Mouse (Mus musculus) heart, embryonic 15.5 days (tissue): ENCODE measurements around the gene Cpt1b. TPM values are rescaled to one million over a fixed set of nuclear protein-coding genes. Genes with fewer than 3 reads are reported as not detected.
A peak's percentile ranks its signal among the peaks of the same experiment; 100 is the strongest.

Experiments used
- ATAC-seq: fragments of 200-750 bp; cut with Nextera tagmentation; replicated peaks from 2 replicates; pipeline ENCODE4 v1.8.0; 2017; ENCODE audit warnings: low read depth, moderate TSS enrichment; ENCODE audit not compliant: insufficient number of reproducible peaks, insufficient read depth, low FRiP score
- H3K27ac ChIP-seq: fragments of 300-500 bp; sonication (generic); 2 replicates; pipeline ENCODE4 v1.5.1; 2015; ENCODE audit warnings: mild to moderate bottlenecking, inconsistent platforms
- H3K27me3 ChIP-seq: fragments of 300-500 bp; sonication (generic); 2 replicates; pipeline ENCODE4 v1.6.1; 2015; ENCODE audit warnings: inconsistent platforms
- H3K36me3 ChIP-seq: fragments of 300-500 bp; sonication (generic); 2 replicates; pipeline ENCODE4 v1.6.1; 2015; ENCODE audit warnings: mild to moderate bottlenecking, inconsistent platforms
- H3K4me1 ChIP-seq: fragments of 300-500 bp; sonication (generic); replicated peaks from 2 replicates; pipeline ENCODE4 v1.6.1; 2015; ENCODE audit warnings: inconsistent platforms
- H3K4me2 ChIP-seq: fragments of 300-500 bp; sonication (generic); 2 replicates; pipeline ENCODE4 v1.6.1; 2015; ENCODE audit warnings: inconsistent platforms, mild to moderate bottlenecking, moderate library complexity
- H3K4me3 ChIP-seq: fragments of 300-500 bp; sonication (generic); 2 replicates; pipeline ENCODE4 v1.5.1; 2015; ENCODE audit warnings: mild to moderate bottlenecking, inconsistent platforms
- H3K9ac ChIP-seq: fragments of 300-500 bp; sonication (generic); 2 replicates; pipeline ENCODE4 v1.6.1; 2015; ENCODE audit warnings: mild to moderate bottlenecking, inconsistent platforms
- H3K9me3 ChIP-seq: fragments of 300-500 bp; sonication (generic); replicated peaks from 2 replicates; pipeline ENCODE4 v1.6.1; 2016; ENCODE audit warnings: inconsistent platforms
- WGBS: fragments of 180-500 bp; shearing (Covaris S2); methylation state at CpG from one replicate; pipeline ENCODE4 v1.1.7; 2015; ENCODE audit warnings: mixed read lengths; 5-methylcytosine and 5-hydroxymethylcytosine counted together
- polyA plus RNA-seq: library from polyadenylated mRNA; unstranded; fragments of >200 nt; fragmentation: Nextera tagmentation; extraction: Ambion mirVana; gene quantifications from 2 replicates; pipeline ENCODE4 v1.2.1, GENCODE M21; 2015

Gene Cpt1b
- polyA plus RNA-seq, 1 experiment from 2014 or later, result 195 TPM

DNA sequence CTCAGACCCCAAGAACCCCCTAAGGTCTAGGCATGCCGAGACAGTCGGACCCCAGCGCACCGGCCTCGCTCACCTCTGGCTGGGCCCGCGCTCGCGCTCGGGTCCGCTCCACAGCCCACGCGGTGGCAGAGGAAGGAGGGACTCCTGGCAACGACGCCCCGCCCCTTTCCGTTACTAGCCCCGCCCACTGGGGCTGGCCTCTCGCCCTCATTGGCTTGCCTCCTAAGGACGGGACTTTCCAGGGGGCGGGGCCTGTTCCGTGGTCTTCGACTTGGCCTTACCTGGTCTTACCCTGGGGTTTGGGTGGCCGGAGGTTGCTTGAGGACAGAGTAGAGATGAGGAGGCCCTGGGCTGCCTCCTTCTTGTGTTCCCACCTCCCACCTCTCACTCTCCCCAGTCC lies 15.5 kb downstream of the Cpt1b start, which contains the start of gene Syce3:
Gene Syce3, minus strand, starts transcription at position 386 of the 400 bp plus-strand sequence.
- 76% methylated on average over 24 of the region's 24 CpGs for WGBS
- Histone ChIP-seq H3K4me2 (no peak within 1 kb of the TSS), H3K27me3 (no peaks in the 10 kb centered on the region), H3K4me1 (peaks cover 2% of the 10 kb centered on the region; the same call in 1 of the 2 replicates), H3K9me3 (peaks cover 10% of the 10 kb centered on the region; the same call in 1 of the 2 replicates), H3K36me3 (no peaks in the 10 kb centered on the region), H3K4me3 (no peak within 1 kb of the TSS), H3K9ac (no peak within 1 kb of the TSS), H3K27ac (no peak within 1 kb of the TSS)
- no peak; the same call in 1 of the 2 replicates for ATAC-seq

GRCm38 (mm10) chr15:89406691-89407090 lies 19.0 kb downstream of the Cpt1b start:
- H3K4me2 ChIP-seq, result no peak overlapping the region
- peaks cover 10% of the 10 kb centered on the region; the same call in 1 of the 2 replicates for H3K9me3 ChIP-seq
- no peak overlapping the region for H3K27ac ChIP-seq
- no peaks in the 10 kb centered on the region for H3K27me3 ChIP-seq
- H3K9ac ChIP-seq, result no peak overlapping the region
- no peaks in the 10 kb centered on the region for H3K36me3 ChIP-seq
- no peaks in the 10 kb centered on the region for H3K4me1 ChIP-seq
- H3K4me3 ChIP-seq, result no peak overlapping the region
- ATAC-seq, result no peak

- ATAC-seq, result no peak
- no peaks in the 10 kb centered on the region for H3K4me1 ChIP-seq
- H3K4me3 ChIP-seq, result no peak overlapping the region
- peaks cover 10% of the 10 kb centered on the region; the same call in 1 of the 2 replicates for H3K9me3 ChIP-seq
- no peak overlapping the region for H3K9ac ChIP-seq
- 74% methylated on average over 10 of the region's 10 CpGs for WGBS
- H3K27me3 ChIP-seq, result no peaks in the 10 kb centered on the region
- no peak overlapping the region for H3K27ac ChIP-seq
- no peak overlapping the region for H3K4me2 ChIP-seq
- H3K36me3 ChIP-seq, result no peaks in the 10 kb centered on the region
Measured at GRCm38 (mm10) chr15:89404831-89405623, 20.6 kb downstream of the Cpt1b start.

DNA sequence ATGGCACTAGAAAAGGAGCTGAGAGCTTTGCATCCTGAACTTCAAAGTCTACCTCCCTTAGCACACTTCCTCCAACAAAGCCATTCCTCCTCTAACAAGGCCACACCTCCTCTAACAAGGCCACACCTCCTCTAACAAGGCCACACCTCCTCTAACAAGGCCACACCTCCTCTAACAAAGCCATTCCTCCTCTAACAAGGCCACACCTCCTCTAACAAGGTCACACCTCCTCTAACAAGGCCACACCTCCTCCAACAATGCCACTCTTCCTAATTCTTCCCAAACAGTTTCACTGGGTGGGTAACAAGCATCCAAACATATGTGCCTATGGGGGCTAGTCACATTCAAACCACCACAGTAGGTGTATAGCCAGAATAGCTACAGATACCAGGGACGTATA lies 23.2 kb downstream of the Cpt1b start:
- Histone ChIP-seq H3K9me3 (peaks cover 4% of the 10 kb centered on the region; the same call in 1 of the 2 replicates), H3K4me1 (no peaks in the 10 kb centered on the region), H3K4me3 (no peak overlapping the region), H3K27ac (no peak overlapping the region), H3K4me2 (no peak overlapping the region), H3K9ac (no peak overlapping the region), H3K36me3 (no peaks in the 10 kb centered on the region), H3K27me3 (no peaks in the 10 kb centered on the region)
- no peak for ATAC-seq
- WGBS, result 79% methylated on average over 1 of the region's 1 CpGs

GRCm38 (mm10) chr15:89399716-89400115 lies 25.9 kb downstream of the Cpt1b start:
- H3K27me3 ChIP-seq, result no peaks in the 10 kb centered on the region
- no peaks in the 10 kb centered on the region for H3K4me1 ChIP-seq
- no peak overlapping the region for H3K27ac ChIP-seq
- H3K4me2 ChIP-seq, result no peak overlapping the region
- H3K9ac ChIP-seq, result no peak overlapping the region
- no peak for ATAC-seq
- no peaks in the 10 kb centered on the region for H3K9me3 ChIP-seq
- 65% methylated on average over 1 of the region's 1 CpGs for WGBS
- no peak overlapping the region for H3K4me3 ChIP-seq
- no peaks in the 10 kb centered on the region for H3K36me3 ChIP-seq

DNA sequence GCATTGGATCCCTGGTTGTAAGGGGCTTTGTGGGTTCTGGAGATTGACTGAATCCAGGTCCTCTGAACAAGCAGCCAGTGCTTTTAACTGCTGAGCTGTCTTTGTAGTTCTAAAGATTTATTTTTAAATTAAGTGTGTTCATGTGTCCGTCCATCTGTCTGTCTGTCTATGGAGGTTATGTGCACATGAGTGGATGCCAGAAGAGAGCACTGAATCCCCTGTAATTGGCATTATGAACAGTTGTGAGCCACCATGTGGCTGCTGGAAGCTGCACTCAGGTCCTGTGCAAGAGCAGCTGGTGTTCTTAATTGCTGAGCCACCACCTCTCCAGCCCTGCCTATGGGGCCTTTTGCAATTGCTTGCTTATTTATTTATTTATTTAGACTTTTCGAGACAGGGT lies 27.5 kb downstream of the Cpt1b start:
- Histone ChIP-seq H3K27me3 (no peaks in the 10 kb centered on the region), H3K27ac (no peak overlapping the region), H3K4me3 (no peak overlapping the region), H3K9ac (no peak overlapping the region), H3K4me2 (no peak overlapping the region), H3K9me3 (no peaks in the 10 kb centered on the region), H3K4me1 (no peaks in the 10 kb centered on the region), H3K36me3 (no peaks in the 10 kb centered on the region)
- WGBS, result 73% methylated on average over 2 of the region's 2 CpGs
- no peak for ATAC-seq

GRCm38 (mm10) chr15:89396883-89397282 lies 28.8 kb downstream of the Cpt1b start:
- Histone ChIP-seq H3K9me3 (no peaks in the 10 kb centered on the region), H3K4me3 (no peak overlapping the region), H3K36me3 (no peaks in the 10 kb centered on the region), H3K4me2 (no peak overlapping the region), H3K9ac (no peak overlapping the region), H3K27me3 (no peaks in the 10 kb centered on the region), H3K27ac (no peak overlapping the region), H3K4me1 (no peaks in the 10 kb centered on the region)
- ATAC-seq, result no peak
- WGBS, result 78% methylated on average over 4 of the region's 4 CpGs

- Histone ChIP-seq H3K27me3 (peaks cover 11% of the 10 kb centered on the region; the same call in 1 of the 2 replicates), H3K9me3 (no peaks in the 10 kb centered on the region), H3K27ac (no peak overlapping the region), H3K4me3 (no peak overlapping the region), H3K4me2 (no peak overlapping the region), H3K4me1 (no peaks in the 10 kb centered on the region), H3K9ac (no peak overlapping the region), H3K36me3 (no peaks in the 10 kb centered on the region)
- 89% methylated on average over 10 of the region's 10 CpGs for WGBS
- no peak for ATAC-seq
Measured at GRCm38 (mm10) chr15:89390081-89390480, 35.6 kb downstream of the Cpt1b start.

DNA sequence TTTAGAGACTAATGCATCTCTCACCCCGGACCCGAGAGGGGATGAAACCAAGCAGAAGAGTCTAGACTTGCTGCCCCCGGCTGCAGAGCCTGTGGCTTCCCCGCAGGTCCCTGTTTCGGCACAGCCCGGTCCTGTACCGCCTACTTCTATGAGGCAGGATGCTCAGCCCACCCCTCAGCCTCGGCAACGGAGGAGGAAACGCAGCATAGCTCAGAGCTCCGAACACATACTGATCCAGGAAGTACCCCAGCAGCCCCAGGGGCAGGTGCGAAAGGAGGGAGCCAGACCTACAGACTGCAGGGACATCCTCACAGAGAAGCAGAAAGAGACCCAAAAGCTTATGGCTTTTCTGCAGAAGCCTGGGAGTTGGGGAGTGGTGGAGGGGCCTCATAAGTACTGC lies 38.5 kb downstream of the Cpt1b start:
- Histone ChIP-seq H3K4me1 (no peaks in the 10 kb centered on the region), H3K4me2 (no peak overlapping the region), H3K9ac (no peak overlapping the region), H3K9me3 (no peaks in the 10 kb centered on the region), H3K36me3 (no peaks in the 10 kb centered on the region), H3K4me3 (no peak overlapping the region), H3K27ac (no peak overlapping the region), H3K27me3 (peaks cover 21% of the 10 kb centered on the region)
- 31% methylated on average over 12 of the region's 12 CpGs for WGBS
- ATAC-seq, result no peak

GRCm38 (mm10) chr15:89384617-89385016 lies 41.0 kb downstream of the Cpt1b start, which contains the start of gene Klhdc7b:
TSS of gene Klhdc7b (plus strand) at chr15:89384917.
- H3K9ac ChIP-seq, result no peak within 1 kb of the TSS
- no peaks in the 10 kb centered on the region for H3K9me3 ChIP-seq
- no peak within 1 kb of the TSS for H3K4me2 ChIP-seq
- no peak for ATAC-seq
- no peak within 1 kb of the TSS for H3K4me3 ChIP-seq
- no peaks in the 10 kb centered on the region for H3K36me3 ChIP-seq
- no peak within 1 kb of the TSS for H3K27ac ChIP-seq
- H3K27me3 ChIP-seq, result peaks cover 38% of the 10 kb centered on the region
- WGBS, result 87% methylated on average over 7 of the region's 7 CpGs
- H3K4me1 ChIP-seq, result peaks cover under 1% of the 10 kb centered on the region

- peak overlapping the region; percentile 44 for H3K4me3 ChIP-seq
- H3K4me2 ChIP-seq, result peak overlapping the region; percentile 89
- H3K4me1 ChIP-seq, result peaks cover 25% of the 10 kb centered on the region
- H3K27me3 ChIP-seq, result peaks cover 64% of the 10 kb centered on the region
- no peak for ATAC-seq
- no peaks in the 10 kb centered on the region for H3K9me3 ChIP-seq
- H3K9ac ChIP-seq, result no peak overlapping the region
- 7% methylated on average over 10 of the region's 10 CpGs for WGBS
- no peaks in the 10 kb centered on the region for H3K36me3 ChIP-seq
- no peak overlapping the region for H3K27ac ChIP-seq
Measured at GRCm38 (mm10) chr15:89379429-89379828, 46.2 kb downstream of the Cpt1b start.
